Comparison of ENCODE assay signal across 15 mouse cellular contexts in genomic region chr7:142439966-142440365, GRCm38 (mm10). TPM values are rescaled to one million over a fixed set of nuclear protein-coding genes. Genes with fewer than 3 reads are reported as not detected.
DNase-seq lines count a peak whose midpoint lies in the region; ATAC-seq lines count a peak whose summit lies in the region.
"Had no signal": no experiment of that assay in that cellular context is flagged by ENCODE, and none has a peak within 500 bp of the region (broad histone marks: within the 10 kb centered on the region; RNA-seq: fewer than 3 reads in every experiment).

No protein-coding gene starts in this region.

- H3K4me3 ChIP-seq in heart, embryonic 15.5 days, result no peak overlapping the region
- no peak overlapping the region for H3K4me3 ChIP-seq in intestine, embryonic 16.5 days (ENCODE audit: low read length)
- no peak overlapping the region for H3K4me3 ChIP-seq in liver, embryonic 11.5 days (ENCODE audit: low read depth, low read length)
- H3K4me3 ChIP-seq: forebrain, embryonic 15.5 days; liver, embryonic 13.5 days; megakaryocyte, embryonic 14.5 days had no signal

- no peak overlapping the region for H3K9ac ChIP-seq in heart, embryonic 15.5 days
- peak overlapping the region; percentile 7 for H3K9ac ChIP-seq in intestine, embryonic 16.5 days (ENCODE audit: low read depth, low read length)
- H3K9ac ChIP-seq in liver, embryonic 11.5 days (ENCODE audit: low read depth, low read length), result no peak overlapping the region; the same call in 1 of the 2 replicates
- H3K9ac ChIP-seq: forebrain, embryonic 15.5 days; liver, embryonic 13.5 days had no signal

- peak; percentile 65 for DNase-seq in cerebellum, adult 9-11 months
- DNase-seq in cerebellum, postnatal 4 days (ENCODE audit: low spot score in 2 of 2), result no peak
- no peak for DNase-seq in heart, adult 9 months (ENCODE audit: low spot score in 2 of 2)
- DNase-seq in cerebellum, postnatal 25 days, result peak; percentile 67 to 74
- DNase-seq in liver, embryonic 11.5 days (ENCODE audit: low spot score), result no peak
- no peak for DNase-seq in kidney, adult 11 months
- DNase-seq: kidney, adult 8-10 months; layer of hippocampus, adult 9-11 months; liver, embryonic 13.5 days; right cerebral cortex, postnatal 4 days had no signal

- no peak overlapping the region for H3K4me2 ChIP-seq in heart, embryonic 15.5 days
- H3K4me2 ChIP-seq in intestine, embryonic 16.5 days (ENCODE audit: low read depth, low read length), result no peak overlapping the region
- H3K4me2 ChIP-seq in liver, embryonic 11.5 days, result no peak overlapping the region
- H3K4me2 ChIP-seq: forebrain, embryonic 15.5 days; liver, embryonic 13.5 days had no signal

- no peak for ATAC-seq in heart, embryonic 15.5 days (replicated peaks; ENCODE audit: insufficient number of reproducible peaks, insufficient read depth, low FRiP score, low read depth)
- no peak for ATAC-seq in intestine, embryonic 16.5 days
- ATAC-seq in liver, embryonic 11.5 days (replicated peaks; ENCODE audit: low FRiP score), result no peak

- no peaks in the 10 kb centered on the region for H3K9me3 ChIP-seq in heart, embryonic 15.5 days (replicated peaks)
- H3K9me3 ChIP-seq in intestine, embryonic 16.5 days (ENCODE audit: control insufficient read depth, low read length), result no peaks in the 10 kb centered on the region
- no peaks in the 10 kb centered on the region for H3K9me3 ChIP-seq in liver, embryonic 11.5 days (ENCODE audit: control insufficient read depth, low read length)
- H3K9me3 ChIP-seq: forebrain, embryonic 15.5 days; liver, embryonic 13.5 days; megakaryocyte, embryonic 14.5 days had no signal

- H3K4me1 ChIP-seq in heart, embryonic 15.5 days (replicated peaks), result peaks cover 41% of the 10 kb centered on the region
- H3K4me1 ChIP-seq in intestine, embryonic 16.5 days (ENCODE audit: control insufficient read depth, insufficient read depth, low read length), result peaks cover 20% of the 10 kb centered on the region
- H3K4me1 ChIP-seq in liver, embryonic 11.5 days (replicated peaks; ENCODE audit: control insufficient read depth, insufficient read depth, low read length), result 0 out of 2 replicates have a peak, but pooled peaks cover 4% of the 10 kb centered on the region
- H3K4me1 ChIP-seq: forebrain, embryonic 15.5 days had no signal

- H3K27ac ChIP-seq in heart, embryonic 15.5 days, result peak overlapping the region; percentile 79
- H3K27ac ChIP-seq in intestine, embryonic 16.5 days (ENCODE audit: low read length), result no peak overlapping the region; the same call in 1 of the 2 replicates
- H3K27ac ChIP-seq in liver, embryonic 11.5 days (ENCODE audit: low read depth, low read length), result no peak overlapping the region
- H3K27ac ChIP-seq: forebrain, embryonic 15.5 days had no signal

- WGBS in heart, embryonic 15.5 days, result 85% methylated on average over 14 of the region's 14 CpGs
- 83% methylated on average over 14 of the region's 14 CpGs for WGBS in intestine, embryonic 16.5 days
- 75% methylated on average over 14 of the region's 14 CpGs for WGBS in liver, embryonic 11.5 days

- H3K27me3 ChIP-seq in heart, embryonic 15.5 days, result no peaks in the 10 kb centered on the region
- H3K27me3 ChIP-seq in intestine, embryonic 16.5 days (replicated peaks; ENCODE audit: control insufficient read depth, insufficient read depth, low read length), result no peaks in the 10 kb centered on the region
- no peaks in the 10 kb centered on the region for H3K27me3 ChIP-seq in liver, embryonic 11.5 days (replicated peaks; ENCODE audit: control insufficient read depth, insufficient read depth, low read length)
- H3K27me3 ChIP-seq: forebrain, embryonic 15.5 days; liver, embryonic 13.5 days had no signal

- H3K36me3 ChIP-seq in heart, embryonic 15.5 days, result no peaks in the 10 kb centered on the region
- no peaks in the 10 kb centered on the region for H3K36me3 ChIP-seq in intestine, embryonic 16.5 days (ENCODE audit: control insufficient read depth, insufficient read depth, low read length)
- no peaks in the 10 kb centered on the region for H3K36me3 ChIP-seq in liver, embryonic 11.5 days (ENCODE audit: control insufficient read depth, insufficient read depth, low read length)
- H3K36me3 ChIP-seq: forebrain, embryonic 15.5 days; liver, embryonic 13.5 days had no signal

RNA-seq across cellular contexts. Expression of gene Tnni2, which starts 1.6 kb away (rescaled TPM):
- 16.8 and 16.9 TPM in 2 replicates for polyA plus RNA-seq in heart, embryonic 15.5 days (2015; fragmentation: Nextera tagmentation; extraction: Ambion mirVana)
- polyA plus RNA-seq in intestine, embryonic 16.5 days (2015; fragmentation: Nextera tagmentation; extraction: Ambion mirVana), result 4.3 and 4.7 TPM in 2 replicates
- 1.9 and 3.7 TPM in 2 replicates for polyA plus RNA-seq in liver, embryonic 11.5 days (2014; fragmentation: Nextera tagmentation; extraction: Ambion mirVana)

RNA-seq across cellular contexts. Expression of gene Syt8, which starts 5.3 kb away (rescaled TPM):
- 0.48 and 1.7 TPM in 2 replicates for polyA plus RNA-seq in heart, embryonic 15.5 days (2015; fragmentation: Nextera tagmentation; extraction: Ambion mirVana)
- 8.8 and 10.4 TPM in 2 replicates for polyA plus RNA-seq in intestine, embryonic 16.5 days (2015; fragmentation: Nextera tagmentation; extraction: Ambion mirVana)
- 0.41 and 0.42 TPM in 2 replicates for polyA plus RNA-seq in liver, embryonic 11.5 days (2014; fragmentation: Nextera tagmentation; extraction: Ambion mirVana)
- polyA plus RNA-seq: forebrain, embryonic 15.5 days; heart, postnatal 0 days; liver, embryonic 13.5 days had no signal

RNA-seq across cellular contexts. Expression of gene Lsp1, which starts 20.6 kb away (rescaled TPM):
- polyA plus RNA-seq in heart, embryonic 15.5 days (2015; fragmentation: Nextera tagmentation; extraction: Ambion mirVana), result 49.6 and 83.5 TPM in 2 replicates
- polyA plus RNA-seq in intestine, embryonic 16.5 days (2015; fragmentation: Nextera tagmentation; extraction: Ambion mirVana), result 125 and 134 TPM in 2 replicates
- 19.2 and 20.7 TPM in 2 replicates for polyA plus RNA-seq in liver, embryonic 11.5 days (2014; fragmentation: Nextera tagmentation; extraction: Ambion mirVana)

RNA-seq across cellular contexts. Expression of gene Ctsd, which starts 52.1 kb away (rescaled TPM):
- polyA plus RNA-seq in heart, embryonic 15.5 days (2015; fragmentation: Nextera tagmentation; extraction: Ambion mirVana), result 389 and 487 TPM in 2 replicates
- 395 and 444 TPM in 2 replicates for polyA plus RNA-seq in intestine, embryonic 16.5 days (2015; fragmentation: Nextera tagmentation; extraction: Ambion mirVana)
- 316 and 340 TPM in 2 replicates for polyA plus RNA-seq in liver, embryonic 11.5 days (2014; fragmentation: Nextera tagmentation; extraction: Ambion mirVana)

RNA-seq across cellular contexts. Expression of gene Gm49369, which starts 57.5 kb away (rescaled TPM):
- polyA plus RNA-seq in heart, embryonic 15.5 days (2015; fragmentation: Nextera tagmentation; extraction: Ambion mirVana), result 1.2 TPM in 1 of 2 replicates, not detected in the other
- 0.43 and 2.3 TPM in 2 replicates for polyA plus RNA-seq in intestine, embryonic 16.5 days (2015; fragmentation: Nextera tagmentation; extraction: Ambion mirVana)
- not detected in 2 replicates for polyA plus RNA-seq in liver, embryonic 11.5 days (2014; fragmentation: Nextera tagmentation; extraction: Ambion mirVana)
- polyA plus RNA-seq: liver, embryonic 13.5 days had no signal

Comparison
In these comparisons a context has a peak if more than half of its experiments do, and no peak if none do; other contexts are left out.
1. DNase-seq: peak in cerebellum, adult 9-11 months (single experiment) and cerebellum, postnatal 25 days (2 of 2); none in cerebellum, postnatal 4 days (0 of 2), heart, adult 9 months (0 of 2), liver, embryonic 11.5 days (single experiment) and kidney, adult 11 months (single experiment).